Mouse (Mus musculus): ENCODE data around the gene Ikzf1. TPM values are rescaled to one million over a fixed set of nuclear protein-coding genes. Genes with fewer than 3 reads are reported as not detected.

Gene Ikzf1
- polyA plus RNA-seq, 1 experiment from 2014 or later = 59.1 TPM

DNA sequence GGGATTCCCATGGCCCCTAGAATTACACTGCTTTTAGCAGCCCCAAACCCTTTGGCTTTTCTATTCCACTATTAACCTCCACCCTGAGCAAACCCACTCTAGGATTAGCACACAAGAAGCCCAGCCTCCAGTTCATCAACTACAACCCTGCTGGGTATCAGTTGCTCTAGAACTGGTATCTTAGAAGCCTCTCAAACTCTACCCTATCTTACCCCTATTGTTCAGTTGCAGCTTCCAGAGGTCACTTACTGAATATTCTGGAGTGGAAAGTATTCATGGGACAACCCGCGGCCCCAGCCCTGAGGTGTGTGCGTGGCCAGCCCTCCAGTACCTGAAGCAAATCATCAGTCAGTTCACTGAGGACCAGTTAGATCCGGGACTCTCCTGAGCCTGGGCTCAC is 89.6 kb downstream of the Ikzf1 start:
- 84% methylated on average over 4 of the region's 4 CpGs for WGBS (ENCODE audit: insufficient replicate concordance)
- Histone ChIP-seq H3K4me1 (no peaks in the 10 kb centered on the region), H3K9ac (no peak overlapping the region), H3K4me2 (no peak overlapping the region), H3K27ac (no peak overlapping the region), H3K4me3 (no peak overlapping the region), H3K27me3 (replicated peaks) (no peaks in the 10 kb centered on the region), H3K36me3 (peaks cover 32% of the 10 kb centered on the region), H3K9me3 (replicated peaks) (no peaks in the 10 kb centered on the region)
- ATAC-seq = no peak

DNA sequence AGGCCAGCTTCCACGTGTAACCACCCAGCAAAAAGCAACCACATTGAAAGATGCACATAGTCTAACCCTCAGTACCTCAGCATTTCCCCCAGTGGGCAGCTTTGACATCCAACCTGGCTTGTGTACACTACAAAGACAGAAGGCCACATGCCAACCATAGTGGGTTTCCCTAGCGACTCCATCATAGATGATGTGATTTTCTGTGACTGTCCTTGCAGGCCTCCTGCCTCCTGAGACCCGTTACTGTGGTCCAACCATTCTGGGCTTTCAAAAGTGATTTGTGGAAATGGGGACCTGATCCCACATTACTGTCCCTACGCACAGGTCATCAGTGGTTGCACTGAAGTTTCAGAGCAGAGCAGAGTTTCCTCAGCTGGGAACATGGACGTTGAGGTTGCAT is 90.1 kb downstream of the Ikzf1 start:
- no peak overlapping the region for H3K4me3 ChIP-seq
- no peak overlapping the region for H3K4me2 ChIP-seq
- ATAC-seq = no peak
- no peaks in the 10 kb centered on the region for H3K27me3 ChIP-seq (replicated peaks)
- peaks cover 27% of the 10 kb centered on the region for H3K36me3 ChIP-seq
- H3K9ac ChIP-seq = no peak overlapping the region
- 79% methylated on average over 5 of the region's 5 CpGs for WGBS (ENCODE audit: insufficient replicate concordance)
- H3K4me1 ChIP-seq = no peaks in the 10 kb centered on the region
- H3K27ac ChIP-seq = no peak overlapping the region
- no peaks in the 10 kb centered on the region for H3K9me3 ChIP-seq (replicated peaks)

DNA sequence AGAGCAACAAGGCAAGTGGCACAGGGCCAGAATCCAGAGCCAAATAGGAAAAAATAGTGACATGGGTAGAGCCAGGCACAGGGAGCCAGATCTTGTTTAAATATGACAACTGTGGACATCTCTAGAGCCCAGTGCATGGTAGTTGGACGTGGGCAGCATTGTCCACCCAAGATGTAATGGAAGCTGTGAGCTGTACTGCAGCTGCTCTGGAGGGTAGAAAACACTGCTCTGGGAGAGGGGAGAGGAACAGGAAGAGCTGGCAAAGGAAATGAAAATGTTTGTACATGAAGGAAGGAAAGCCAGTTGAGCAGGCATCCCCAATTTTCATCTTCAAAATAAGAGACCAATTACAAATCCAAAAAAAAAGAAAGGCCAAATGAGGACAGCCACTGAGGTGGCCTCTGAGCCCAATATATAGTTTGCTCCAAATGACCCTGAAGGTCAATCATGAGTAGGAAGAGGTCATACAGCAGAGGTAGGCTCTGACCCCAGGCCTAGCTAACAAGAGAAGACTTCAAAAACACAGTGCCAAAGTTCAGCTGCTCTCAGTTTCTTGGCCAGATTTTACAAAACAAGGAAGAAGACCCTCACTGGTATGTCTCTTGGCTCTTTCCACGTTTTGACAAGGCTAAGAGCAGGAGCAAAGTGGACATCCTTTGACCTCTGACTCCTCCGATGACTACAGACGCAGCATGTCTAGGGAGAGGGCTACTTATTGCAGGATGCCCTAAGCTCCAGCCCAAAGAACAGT is 91.4 kb downstream of the Ikzf1 start:
- no peak overlapping the region for H3K9ac ChIP-seq
- H3K4me3 ChIP-seq = no peak overlapping the region
- ATAC-seq = no peak
- H3K27ac ChIP-seq = no peak overlapping the region
- no peaks in the 10 kb centered on the region for H3K9me3 ChIP-seq (replicated peaks)
- H3K4me1 ChIP-seq = no peaks in the 10 kb centered on the region
- 63% methylated on average over 4 of the region's 4 CpGs for WGBS (ENCODE audit: insufficient replicate concordance)
- no peaks in the 10 kb centered on the region for H3K27me3 ChIP-seq (replicated peaks)
- no peak overlapping the region for H3K4me2 ChIP-seq
- H3K36me3 ChIP-seq = peaks cover 13% of the 10 kb centered on the region

DNA sequence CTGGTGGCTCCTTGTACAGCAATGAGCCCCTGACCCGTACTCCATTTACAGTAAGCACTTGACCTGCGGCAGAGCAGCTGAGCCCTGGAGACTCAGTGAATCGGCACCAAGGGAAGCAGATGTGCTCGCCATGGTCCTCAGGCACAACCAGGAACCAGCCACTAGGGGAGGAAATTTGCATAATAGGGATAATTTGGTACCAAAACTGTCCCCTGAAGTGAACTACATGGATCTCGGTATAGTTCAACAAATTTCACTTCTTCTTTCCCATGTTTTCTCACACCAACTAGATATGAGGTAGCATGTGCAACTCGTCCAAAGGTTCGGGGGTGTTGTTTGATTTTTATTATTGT is 92.0 kb downstream of the Ikzf1 start:
- Histone ChIP-seq H3K27ac (no peak overlapping the region), H3K4me2 (no peak overlapping the region), H3K27me3 (replicated peaks) (no peaks in the 10 kb centered on the region), H3K4me1 (no peaks in the 10 kb centered on the region), H3K36me3 (peaks cover 13% of the 10 kb centered on the region), H3K9ac (no peak overlapping the region), H3K4me3 (no peak overlapping the region), H3K9me3 (replicated peaks) (no peaks in the 10 kb centered on the region)
- 76% methylated on average over 7 of the region's 7 CpGs for WGBS (ENCODE audit: insufficient replicate concordance)
- ATAC-seq = no peak

DNA sequence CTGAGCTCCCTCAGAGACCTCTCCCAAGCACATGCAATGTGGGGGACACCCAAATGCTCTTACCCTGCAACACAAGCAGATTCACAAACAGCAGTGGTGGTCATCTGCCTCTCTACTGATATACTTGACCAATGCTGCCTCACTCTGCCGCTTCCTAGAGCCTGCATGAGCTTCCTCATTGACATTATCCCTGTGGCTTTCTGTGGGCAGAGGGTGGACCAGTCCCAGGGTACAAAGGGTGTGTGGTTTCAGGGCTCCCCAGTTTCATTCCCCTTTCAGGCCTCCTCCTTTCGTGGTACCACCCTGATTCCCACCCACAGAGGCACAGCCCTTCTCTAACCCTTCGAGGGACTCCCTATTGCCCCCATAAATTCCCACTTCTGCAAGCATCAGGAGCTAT is 92.4 kb downstream of the Ikzf1 start:
- H3K4me1 ChIP-seq = no peaks in the 10 kb centered on the region
- ATAC-seq = no peak

DNA sequence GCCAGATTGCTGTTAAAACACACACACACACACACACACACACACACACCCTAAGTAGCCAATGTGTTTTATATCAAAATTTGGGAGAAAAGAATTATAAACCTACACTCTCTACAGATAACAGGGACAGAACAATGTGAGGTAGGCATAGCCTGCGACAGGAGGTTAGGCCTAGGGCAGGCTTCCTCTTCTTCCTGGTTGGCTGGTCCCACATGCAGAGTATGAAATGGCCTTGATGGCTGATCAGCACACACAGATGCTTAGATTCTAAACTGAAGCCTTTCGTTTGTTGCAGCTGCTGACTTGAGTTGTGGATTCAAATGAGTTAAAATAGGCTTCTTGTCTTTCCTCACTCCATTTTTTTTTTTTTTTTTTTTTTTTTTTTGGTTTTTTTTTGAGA is 93.0 kb downstream of the Ikzf1 start:
- 60% methylated on average over 2 of the region's 2 CpGs for WGBS (ENCODE audit: insufficient replicate concordance)
- ATAC-seq = no peak
- no peaks in the 10 kb centered on the region for H3K4me1 ChIP-seq

More for the DNA sequence above, 92.4 kb downstream of the Ikzf1 start:
- 59% methylated on average over 3 of the region's 3 CpGs for WGBS (ENCODE audit: insufficient replicate concordance)
- H3K4me3 ChIP-seq = no peak overlapping the region
- no peak overlapping the region for H3K4me2 ChIP-seq
- no peak overlapping the region for H3K9ac ChIP-seq
- no peaks in the 10 kb centered on the region for H3K9me3 ChIP-seq (replicated peaks)
- H3K27ac ChIP-seq = no peak overlapping the region
- H3K27me3 ChIP-seq (replicated peaks) = no peaks in the 10 kb centered on the region
- H3K36me3 ChIP-seq = peaks cover 9% of the 10 kb centered on the region

DNA sequence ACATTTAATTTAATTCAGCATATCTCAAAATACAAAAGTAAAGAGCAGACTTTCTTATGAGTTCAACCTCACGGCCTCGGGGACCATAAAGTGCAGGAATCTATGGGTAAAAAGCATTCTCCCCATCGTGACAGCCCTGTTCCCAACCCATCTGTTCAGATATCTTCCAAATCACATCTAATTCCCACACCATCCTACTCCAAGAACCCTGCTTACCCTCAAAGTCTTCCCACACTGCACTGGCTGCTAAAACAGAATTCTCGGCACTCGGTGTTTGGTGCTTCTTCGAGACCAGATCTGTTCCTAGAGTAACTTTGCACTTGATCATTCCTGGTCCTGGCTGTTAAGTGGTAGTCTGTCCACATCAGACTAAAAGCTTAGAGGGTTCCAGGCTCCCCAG is 93.5 kb downstream of the Ikzf1 start:
- H3K9me3 ChIP-seq (replicated peaks) = no peaks in the 10 kb centered on the region
- no peak for ATAC-seq
- WGBS (ENCODE audit: insufficient replicate concordance) = 86% methylated on average over 6 of the region's 6 CpGs
- H3K4me3 ChIP-seq = no peak overlapping the region
- no peak overlapping the region for H3K27ac ChIP-seq
- no peaks in the 10 kb centered on the region for H3K27me3 ChIP-seq (replicated peaks)
- H3K36me3 ChIP-seq = no peaks in the 10 kb centered on the region
- no peak overlapping the region for H3K4me2 ChIP-seq
- no peak overlapping the region for H3K9ac ChIP-seq
- no peaks in the 10 kb centered on the region for H3K4me1 ChIP-seq

More for the DNA sequence above, 93.0 kb downstream of the Ikzf1 start:
- H3K27ac ChIP-seq = no peak overlapping the region
- peaks cover 5% of the 10 kb centered on the region for H3K36me3 ChIP-seq
- H3K9ac ChIP-seq = no peak overlapping the region
- H3K27me3 ChIP-seq (replicated peaks) = no peaks in the 10 kb centered on the region
- no peak overlapping the region for H3K4me3 ChIP-seq
- no peaks in the 10 kb centered on the region for H3K9me3 ChIP-seq (replicated peaks)
- H3K4me2 ChIP-seq = no peak overlapping the region

DNA sequence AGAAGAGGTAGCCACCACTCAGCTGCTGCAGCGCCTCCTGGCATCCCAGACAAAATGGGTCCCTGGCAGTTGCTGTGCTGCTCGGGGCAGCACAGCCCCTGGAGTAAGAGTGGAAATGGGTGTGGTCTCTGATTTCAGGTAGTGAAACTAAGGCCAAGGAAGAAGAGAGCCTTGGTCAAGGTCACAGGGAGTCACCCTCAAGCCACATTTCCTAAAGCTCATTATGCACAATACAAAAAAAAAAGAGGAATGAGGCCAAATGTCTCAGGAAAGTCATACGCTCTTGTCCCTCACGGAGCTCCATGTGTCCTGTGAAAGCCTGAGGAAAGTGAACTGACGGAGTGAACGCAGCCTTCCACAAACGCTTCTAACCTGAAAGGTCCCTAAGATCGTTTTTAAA is 96.9 kb downstream of the Ikzf1 start:
- no peak for ATAC-seq
- H3K9me3 ChIP-seq (replicated peaks) = no peaks in the 10 kb centered on the region
- 74% methylated on average over 8 of the region's 8 CpGs for WGBS (ENCODE audit: insufficient replicate concordance)

DNA sequence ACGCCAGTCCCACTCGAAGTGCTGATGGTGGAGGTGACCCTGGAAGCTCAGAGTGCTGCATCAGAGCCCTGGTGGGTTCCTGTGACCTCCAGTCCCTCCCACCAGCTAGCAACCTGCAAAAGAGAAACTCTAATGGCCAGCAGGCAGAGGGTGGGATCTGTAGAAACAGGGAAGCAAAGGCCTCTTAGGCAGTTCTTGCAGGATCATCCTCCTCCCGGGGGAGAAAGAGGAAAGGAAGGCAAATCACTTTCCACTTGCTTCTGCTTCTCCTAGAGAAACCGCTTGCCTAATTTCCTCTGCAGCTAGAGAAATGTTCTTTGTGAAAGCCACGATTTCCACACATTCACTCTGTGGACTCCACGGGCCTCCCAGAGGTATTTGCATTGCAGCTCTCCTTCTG is 100.7 kb downstream of the Ikzf1 start:
- H3K27ac ChIP-seq = no peak overlapping the region

More for the DNA sequence above, 96.9 kb downstream of the Ikzf1 start:
- Histone ChIP-seq H3K27me3 (replicated peaks) (no peaks in the 10 kb centered on the region), H3K4me1 (no peaks in the 10 kb centered on the region), H3K4me3 (no peak overlapping the region), H3K36me3 (no peaks in the 10 kb centered on the region), H3K27ac (no peak overlapping the region), H3K9ac (no peak overlapping the region), H3K4me2 (no peak overlapping the region)

DNA sequence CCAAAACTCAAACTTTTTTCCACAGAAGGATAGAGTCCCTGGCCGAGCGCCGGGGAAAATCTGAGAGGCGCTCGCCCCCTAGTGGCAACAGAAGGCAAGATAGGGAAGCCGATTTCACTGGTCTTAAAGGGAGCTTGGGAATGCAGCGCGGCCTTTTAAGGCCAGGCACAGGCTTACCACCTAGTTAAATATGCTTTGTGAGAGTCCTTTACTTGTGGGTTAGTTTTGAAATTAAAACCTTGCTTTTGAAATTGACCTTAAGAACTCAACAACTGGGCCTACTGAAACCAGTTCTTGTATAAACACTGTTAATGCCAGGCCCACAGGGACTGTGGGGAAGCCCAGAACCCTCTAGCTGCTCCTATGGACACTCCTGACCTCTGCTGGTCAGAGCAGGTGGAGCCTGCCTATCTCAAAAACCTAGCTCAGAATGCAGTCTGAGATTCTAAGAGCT is 103.7 kb downstream of the Ikzf1 start:
- peak; percentile 89 for ATAC-seq
- Histone ChIP-seq H3K4me1 (0 out of 2 replicates have a peak, but pooled peaks cover 3% of the 10 kb centered on the region), H3K27me3 (replicated peaks) (no peaks in the 10 kb centered on the region), H3K4me3 (peak overlapping the region; percentile 20; the same call in 1 of the 2 replicates), H3K36me3 (no peaks in the 10 kb centered on the region), H3K9ac (0 out of 2 replicates have a peak overlapping the region, but pooled peaks have one; percentile 12), H3K4me2 (peak overlapping the region; percentile 49), H3K27ac (no peak overlapping the region), H3K9me3 (replicated peaks) (no peaks in the 10 kb centered on the region)
- 1% methylated on average over 8 of the region's 8 CpGs for WGBS (ENCODE audit: insufficient replicate concordance)

More for the DNA sequence above, 100.7 kb downstream of the Ikzf1 start:
- Histone ChIP-seq H3K4me3 (no peak overlapping the region), H3K9ac (no peak overlapping the region), H3K36me3 (no peaks in the 10 kb centered on the region), H3K9me3 (replicated peaks) (no peaks in the 10 kb centered on the region), H3K4me1 (0 out of 2 replicates have a peak, but pooled peaks cover 3% of the 10 kb centered on the region), H3K27me3 (replicated peaks) (no peaks in the 10 kb centered on the region), H3K4me2 (no peak overlapping the region)
- 37% methylated on average over 6 of the region's 6 CpGs for WGBS (ENCODE audit: insufficient replicate concordance)
- ATAC-seq = no peak

DNA sequence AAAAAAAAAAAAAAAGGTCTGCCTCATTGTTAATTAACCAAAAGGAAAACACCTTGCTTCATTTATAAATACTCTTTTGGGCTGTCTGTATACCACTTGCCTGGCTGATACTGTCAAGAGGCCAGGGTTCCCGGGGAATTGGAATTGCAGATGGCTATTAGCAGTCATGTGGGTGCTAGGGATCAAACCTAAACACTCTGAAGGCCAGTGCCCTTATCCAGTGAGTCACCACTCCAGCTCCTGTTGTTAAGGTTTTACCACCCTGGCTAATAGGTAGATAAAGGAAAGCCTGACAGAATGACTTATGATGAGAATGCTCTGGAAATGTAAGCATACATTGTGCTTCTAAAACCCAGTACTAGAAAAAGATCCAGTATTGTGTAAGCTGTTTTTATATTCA is 109.8 kb downstream of the Ikzf1 start:
- ATAC-seq = no peak
- Histone ChIP-seq H3K4me1 (no peaks in the 10 kb centered on the region), H3K27me3 (replicated peaks) (no peaks in the 10 kb centered on the region), H3K9me3 (replicated peaks) (no peaks in the 10 kb centered on the region), H3K9ac (no peak overlapping the region), H3K36me3 (peaks cover 44% of the 10 kb centered on the region), H3K27ac (no peak overlapping the region), H3K4me3 (no peak overlapping the region), H3K4me2 (no peak overlapping the region)
- WGBS (ENCODE audit: insufficient replicate concordance) = 79% methylated on average over 1 of the region's 1 CpGs

DNA sequence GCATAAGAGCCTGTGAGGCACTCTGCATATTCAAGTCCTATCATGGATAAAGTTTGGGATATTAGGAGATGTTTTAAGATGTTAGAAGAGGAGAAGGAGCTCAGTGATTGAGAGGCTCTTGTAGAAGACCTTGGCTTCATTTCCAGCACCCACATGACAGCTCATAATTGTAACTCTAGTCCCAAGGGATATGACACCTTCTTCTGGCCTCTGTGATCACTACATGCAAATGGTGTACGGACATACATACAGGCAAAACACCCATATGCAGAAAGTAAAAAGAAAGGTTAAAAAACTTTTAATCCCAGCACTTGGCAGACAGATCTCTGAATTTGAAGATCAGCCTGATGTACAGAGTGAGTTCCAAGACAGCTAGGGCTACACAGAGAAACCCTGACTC is 113.9 kb downstream of the Ikzf1 start:
- H3K9me3 ChIP-seq (replicated peaks) = no peaks in the 10 kb centered on the region
- no peak overlapping the region for H3K4me3 ChIP-seq
- no peak for ATAC-seq
- H3K36me3 ChIP-seq = peaks cover 82% of the 10 kb centered on the region
- no peak overlapping the region for H3K4me2 ChIP-seq
- H3K27ac ChIP-seq = no peak overlapping the region
- WGBS (ENCODE audit: insufficient replicate concordance) = 94% methylated on average over 1 of the region's 1 CpGs
- H3K9ac ChIP-seq = no peak overlapping the region
- no peaks in the 10 kb centered on the region for H3K27me3 ChIP-seq (replicated peaks)
- H3K4me1 ChIP-seq = peaks cover 24% of the 10 kb centered on the region

DNA sequence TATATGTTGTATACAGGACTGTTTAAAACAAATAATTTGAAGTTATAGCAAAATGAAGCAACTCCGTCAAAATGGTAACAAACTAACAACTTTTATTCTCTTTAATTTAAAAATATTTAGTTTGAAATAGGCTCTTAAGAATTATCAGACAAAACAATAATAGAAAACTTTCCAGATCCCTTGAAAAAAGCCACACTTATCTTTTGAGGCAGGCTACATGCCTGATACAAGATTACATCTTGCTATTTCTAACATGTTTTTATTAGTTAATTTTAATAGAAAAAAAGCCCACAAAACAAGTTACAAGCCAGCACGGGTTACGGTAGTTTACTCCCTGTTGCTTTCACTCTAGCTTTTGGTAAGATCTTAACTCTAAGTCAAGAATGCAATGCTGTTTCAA is 115.5 kb downstream of the Ikzf1 start:
- WGBS (ENCODE audit: insufficient replicate concordance) = 85% methylated on average over 3 of the region's 3 CpGs
- Histone ChIP-seq H3K4me1 (peaks cover 32% of the 10 kb centered on the region), H3K9ac (no peak overlapping the region), H3K27ac (no peak overlapping the region), H3K36me3 (peaks cover 98% of the 10 kb centered on the region), H3K27me3 (replicated peaks) (no peaks in the 10 kb centered on the region), H3K4me2 (no peak overlapping the region), H3K4me3 (no peak overlapping the region), H3K9me3 (replicated peaks) (no peaks in the 10 kb centered on the region)
- no peak for ATAC-seq

Data from liver, embryonic 12.5 days (tissue).